8 mouse cellular contexts compared by ENCODE assay signal in the genomic region with DNA sequence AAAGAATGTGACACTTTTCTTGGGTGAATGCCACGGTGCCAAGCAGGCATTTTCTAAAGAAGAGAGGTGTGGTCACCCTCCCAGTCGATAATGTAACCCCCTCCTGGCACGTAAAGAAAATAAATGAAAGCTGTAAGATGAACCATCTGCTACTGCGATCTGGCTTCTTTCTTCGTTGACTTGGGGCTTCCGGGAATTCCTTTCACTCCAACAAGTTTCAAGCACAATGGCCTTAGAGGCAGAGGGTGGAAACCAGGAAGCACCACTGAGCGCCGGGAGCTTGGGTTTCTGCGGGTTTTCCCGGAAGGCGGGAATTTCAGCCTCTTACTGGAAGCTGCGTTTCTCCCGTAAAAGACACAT.
DNase-seq lines count a peak whose midpoint lies in the region; ATAC-seq lines count a peak whose summit lies in the region.

No protein-coding gene starts in this region.

- H3K9me3 ChIP-seq in kidney, embryonic 14.5 days (ENCODE audit: control insufficient read depth, low read length) = no peaks in the 10 kb centered on the region
- H3K9me3 ChIP-seq in heart, embryonic 14.5 days (ENCODE audit: control insufficient read depth, low read length) = no peaks in the 10 kb centered on the region
- no peaks in the 10 kb centered on the region for H3K9me3 ChIP-seq in limb, embryonic 13.5 days
- H3K9me3 ChIP-seq in midbrain, embryonic 15.5 days = no peaks in the 10 kb centered on the region

- H3K4me1 ChIP-seq in kidney, embryonic 14.5 days (ENCODE audit: control insufficient read depth, insufficient read depth, low read length) = no peaks in the 10 kb centered on the region
- 0 out of 4 replicates have a peak, but pooled peaks cover 0 to 7% of the 10 kb centered on the region in 2 experiments for H3K4me1 ChIP-seq in heart, embryonic 14.5 days (ENCODE audit: control insufficient read depth in 2 of 2, insufficient read depth in 2 of 2, low read length in 2 of 2)
- H3K4me1 ChIP-seq in limb, embryonic 13.5 days = peaks cover 3% of the 10 kb centered on the region; the same call in 1 of the 2 replicates
- H3K4me1 ChIP-seq in midbrain, embryonic 15.5 days = peaks cover 6% of the 10 kb centered on the region

- peak; percentile 56; the same call in 1 of the 2 replicates for ATAC-seq in kidney, embryonic 14.5 days (ENCODE audit: low FRiP score, low TSS enrichment)
- ATAC-seq in heart, embryonic 14.5 days (ENCODE audit: insufficient number of reproducible peaks, insufficient read depth, low FRiP score, low read depth) = no peak
- ATAC-seq in limb, embryonic 13.5 days (ENCODE audit: low FRiP score, low read depth) = no peak
- no peak for ATAC-seq in midbrain, embryonic 15.5 days (replicated peaks)

- H3K36me3 ChIP-seq in kidney, embryonic 14.5 days (ENCODE audit: control insufficient read depth, insufficient read depth, low read length) = no peaks in the 10 kb centered on the region
- H3K36me3 ChIP-seq in heart, embryonic 14.5 days (ENCODE audit: control insufficient read depth, insufficient read depth, low read length) = no peaks in the 10 kb centered on the region
- H3K36me3 ChIP-seq in limb, embryonic 13.5 days = no peaks in the 10 kb centered on the region
- no peaks in the 10 kb centered on the region for H3K36me3 ChIP-seq in midbrain, embryonic 15.5 days (replicated peaks)

- DNase-seq in kidney, adult 11 months = no peak
- DNase-seq in frontal cortex, postnatal 14 days (ENCODE audit: low spot score in 2 of 2) = no peak
- no peak for DNase-seq in layer of hippocampus, adult 18-20 months (ENCODE audit: low spot score in 2 of 2)
- DNase-seq in right cerebral cortex, postnatal 10 days (ENCODE audit: low spot score in 2 of 2) = no peak

- 8% methylated on average over 13 of the region's 13 CpGs for WGBS in kidney, embryonic 14.5 days
- 6% methylated on average over 13 of the region's 13 CpGs for WGBS in heart, embryonic 14.5 days
- WGBS in limb, embryonic 13.5 days = 9% methylated on average over 13 of the region's 13 CpGs
- WGBS in midbrain, embryonic 15.5 days = 6% methylated on average over 13 of the region's 13 CpGs

- peak overlapping the region; percentile 35 for H3K4me2 ChIP-seq in kidney, embryonic 14.5 days (replicated peaks; ENCODE audit: low read depth, low read length)
- peak overlapping the region; percentile 60 for H3K4me2 ChIP-seq in heart, embryonic 14.5 days (ENCODE audit: low read length)
- peak overlapping the region; percentile 50 for H3K4me2 ChIP-seq in limb, embryonic 13.5 days (replicated peaks)
- peak overlapping the region; percentile 43 for H3K4me2 ChIP-seq in midbrain, embryonic 15.5 days

- H3K4me3 ChIP-seq in kidney, embryonic 14.5 days (ENCODE audit: low read length) = no peak overlapping the region
- peak overlapping the region; percentile 4 to 19 for H3K4me3 ChIP-seq in heart, embryonic 14.5 days (ENCODE audit: control insufficient read depth in 1 of 2, insufficient read depth in 1 of 2, low read depth in 1 of 2, low read length in 2 of 2)
- peak overlapping the region; percentile 19; the same call in 1 of the 2 replicates for H3K4me3 ChIP-seq in limb, embryonic 13.5 days
- H3K4me3 ChIP-seq in midbrain, embryonic 15.5 days = peak overlapping the region; percentile 21

- no peaks in the 10 kb centered on the region for H3K27me3 ChIP-seq in kidney, embryonic 14.5 days (ENCODE audit: control insufficient read depth, insufficient read depth, low read length)
- H3K27me3 ChIP-seq in heart, embryonic 14.5 days (ENCODE audit: control insufficient read depth, insufficient read depth, low read length) = no peaks in the 10 kb centered on the region
- H3K27me3 ChIP-seq in limb, embryonic 13.5 days = peaks cover 63% of the 10 kb centered on the region
- 0 out of 2 replicates have a peak, but pooled peaks cover 5% of the 10 kb centered on the region for H3K27me3 ChIP-seq in midbrain, embryonic 15.5 days (replicated peaks)

- no peak overlapping the region for H3K9ac ChIP-seq in kidney, embryonic 14.5 days (ENCODE audit: low read depth, low read length)
- H3K9ac ChIP-seq in heart, embryonic 14.5 days (ENCODE audit: low read length) = peak overlapping the region; percentile 52; the same call in 1 of the 2 replicates
- H3K9ac ChIP-seq in limb, embryonic 13.5 days = no peak overlapping the region
- 0 out of 2 replicates have a peak overlapping the region, but pooled peaks have one; percentile 6 for H3K9ac ChIP-seq in midbrain, embryonic 15.5 days

- peak overlapping the region; percentile 11; the same call in 1 of the 2 replicates for H3K27ac ChIP-seq in kidney, embryonic 14.5 days (ENCODE audit: low read depth, low read length)
- 0 out of 4 replicates have a peak overlapping the region, but pooled peaks of 1 of the 2 experiments have one; percentile 41 for H3K27ac ChIP-seq in heart, embryonic 14.5 days (replicated peaks in 1 of 2; ENCODE audit: control insufficient read depth in 1 of 2, insufficient read depth in 1 of 2, low read depth in 2 of 2, low read length in 2 of 2)
- no peak overlapping the region for H3K27ac ChIP-seq in limb, embryonic 13.5 days
- no peak overlapping the region for H3K27ac ChIP-seq in midbrain, embryonic 15.5 days

Comparison
In these comparisons a context has a peak if more than half of its experiments do, and no peak if none do; other contexts are left out.
1. H3K9ac ChIP-seq: peak in heart, embryonic 14.5 days (single experiment) and midbrain, embryonic 15.5 days (single experiment); none in kidney, embryonic 14.5 days (single experiment) and limb, embryonic 13.5 days (single experiment).
2. Peak in every context shown above with its lines, with median percentiles within 50 percentile points of each other: H3K4me2 ChIP-seq.